Mouse (Mus musculus): ENCODE measurements around the gene Pde4d.

The Pde4d gene

DNA sequence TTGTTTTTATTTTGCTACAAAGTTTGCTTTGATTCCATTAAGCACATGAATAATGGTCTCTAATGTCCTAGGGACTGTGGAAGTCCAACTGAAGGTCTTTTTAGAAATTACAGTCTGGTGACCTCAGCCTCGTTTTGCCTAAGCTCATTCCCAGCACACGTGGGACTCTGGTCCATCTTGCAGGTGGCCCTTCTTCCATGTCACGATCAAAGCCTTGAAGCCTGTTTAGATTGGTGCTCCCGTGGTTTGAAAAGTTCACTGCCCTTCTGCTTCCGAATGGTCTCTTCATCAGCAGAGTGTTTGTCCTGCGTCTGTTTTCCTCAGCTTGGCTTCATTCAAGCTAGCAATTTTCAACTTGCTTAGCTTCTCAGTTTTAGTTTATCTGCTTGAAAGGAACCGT lies 389.4 kb downstream of the Pde4d start:
- no peak for DNase-seq

DNA sequence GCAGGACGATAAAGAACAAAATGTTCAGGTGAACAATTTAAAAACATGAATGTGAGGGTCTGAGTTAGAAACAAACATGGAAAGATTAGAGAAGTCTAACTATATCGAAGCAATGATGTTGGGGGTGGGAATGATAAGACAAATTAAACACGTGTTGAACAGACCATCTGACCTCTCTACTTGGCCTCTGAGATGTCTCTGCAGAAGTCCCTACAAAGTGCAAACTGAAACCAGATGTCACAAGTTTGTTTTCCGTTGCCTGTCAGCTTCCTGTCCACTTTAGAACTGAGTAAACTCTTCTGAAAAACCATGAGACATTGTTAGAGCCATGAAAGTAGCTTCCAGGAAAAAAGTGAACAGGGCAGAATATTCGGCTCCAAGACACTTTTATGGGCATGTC lies 404.3 kb downstream of the Pde4d start:
- no peak for DNase-seq

DNA sequence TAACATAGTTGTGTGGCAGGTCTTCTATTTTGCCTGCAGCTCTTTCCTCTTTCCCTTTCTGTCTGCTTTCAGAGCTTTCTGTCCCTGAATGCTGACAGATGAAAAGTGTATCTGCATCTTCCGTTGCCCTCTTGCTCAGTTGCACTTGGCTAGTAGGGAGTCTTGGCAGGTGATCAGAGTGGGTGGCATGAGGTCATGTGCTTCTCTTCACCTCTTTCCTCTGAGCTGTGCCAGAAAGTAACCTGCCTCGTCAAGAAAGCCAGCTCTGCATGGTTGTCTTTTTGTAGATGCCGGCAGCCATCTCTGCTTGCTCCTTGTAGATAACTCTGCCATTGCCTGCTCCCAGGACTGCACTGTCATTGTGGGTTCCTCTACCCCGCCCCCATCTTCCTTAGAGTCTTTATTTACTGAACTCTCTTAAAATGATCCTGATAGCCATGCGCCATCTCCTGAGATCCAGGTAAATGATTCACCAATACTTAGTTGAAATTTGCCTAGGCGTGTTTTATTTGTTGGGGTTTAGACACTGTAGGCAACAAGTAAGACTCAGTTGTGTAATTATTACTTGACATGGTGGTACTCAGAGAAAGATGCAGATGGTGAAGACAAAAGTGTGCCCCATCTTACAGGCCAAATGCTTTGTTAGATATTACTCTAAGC lies 407.2 kb downstream of the Pde4d start:
- DNase-seq: no peak

DNA sequence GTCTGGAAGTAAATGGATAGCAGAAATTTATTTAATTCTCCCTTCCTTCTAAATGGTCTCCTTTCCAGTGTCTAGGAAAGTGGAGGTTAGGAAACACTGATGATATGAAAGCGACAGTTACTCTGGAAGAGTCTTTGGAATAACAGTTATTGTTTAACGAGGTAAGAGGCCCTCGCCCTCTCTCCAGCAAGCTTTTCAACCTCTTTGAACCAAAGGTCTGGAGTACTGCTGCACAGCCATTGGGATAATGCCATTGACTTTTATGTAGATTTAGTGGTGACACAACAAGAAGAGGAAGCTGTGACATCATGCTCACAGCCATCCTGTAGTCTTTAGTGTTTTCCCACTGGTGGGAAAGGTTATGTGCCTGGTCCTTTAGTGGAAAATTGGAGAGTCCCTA lies 409.6 kb downstream of the Pde4d start:
- DNase-seq: no peak

DNA sequence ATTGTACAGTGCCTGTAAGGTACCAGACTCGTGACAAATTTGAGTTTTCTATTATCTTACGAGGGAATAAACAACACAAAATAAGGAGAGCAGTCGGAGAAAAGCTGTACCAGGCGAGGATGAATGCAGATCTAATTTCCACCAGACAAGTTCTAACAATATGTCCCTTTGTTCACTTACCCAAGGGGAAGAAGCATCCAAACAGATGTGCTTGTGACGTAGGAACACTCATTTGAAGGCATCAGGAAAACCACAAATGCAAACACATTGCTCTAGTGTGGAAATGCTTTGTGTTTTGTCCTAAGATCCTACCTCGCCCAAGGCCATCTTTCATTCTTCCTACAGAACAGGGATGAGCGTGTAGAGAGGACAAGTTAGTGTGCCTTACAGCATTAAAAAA lies 411.0 kb downstream of the Pde4d start:
- no peak for DNase-seq

DNA sequence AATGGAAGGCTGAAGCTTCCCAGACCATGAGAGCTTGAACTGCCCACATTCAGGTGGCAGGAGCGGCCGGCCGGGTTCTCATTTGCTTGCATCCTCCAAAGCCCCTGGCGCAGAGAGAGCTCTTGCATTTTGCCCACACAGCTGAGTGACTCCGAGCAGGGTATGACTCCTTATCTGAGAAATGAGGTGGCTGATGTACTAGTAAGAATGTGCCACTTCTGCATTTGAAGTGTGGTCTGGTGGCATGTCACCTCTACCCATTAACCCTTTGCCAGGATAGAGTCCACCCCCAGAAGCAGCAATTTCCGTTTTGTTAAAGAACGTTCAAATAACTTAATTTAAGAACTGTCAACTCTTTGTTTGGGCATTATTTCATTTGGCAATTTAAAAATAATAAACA lies 412.0 kb downstream of the Pde4d start:
- no peak for DNase-seq

DNA sequence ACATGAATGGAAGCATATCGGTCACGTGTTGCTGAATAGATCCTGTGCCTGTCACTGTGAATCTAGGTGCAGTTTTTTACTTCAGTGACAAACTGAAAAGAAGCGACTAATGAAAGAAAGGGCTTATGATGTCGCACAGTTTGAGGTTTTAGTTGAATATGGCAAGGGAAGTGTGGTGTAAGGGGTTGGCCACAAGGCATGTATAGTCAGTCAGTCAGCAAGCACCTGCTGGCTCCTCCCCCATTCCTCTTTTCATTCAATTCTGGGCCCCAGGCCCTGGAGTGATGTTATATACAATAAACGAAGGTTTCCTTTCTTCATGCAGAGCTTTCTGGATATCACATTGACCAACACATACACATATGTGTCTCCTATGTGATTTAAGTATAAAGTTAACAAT lies 412.4 kb downstream of the Pde4d start:
- no peak for DNase-seq

DNA sequence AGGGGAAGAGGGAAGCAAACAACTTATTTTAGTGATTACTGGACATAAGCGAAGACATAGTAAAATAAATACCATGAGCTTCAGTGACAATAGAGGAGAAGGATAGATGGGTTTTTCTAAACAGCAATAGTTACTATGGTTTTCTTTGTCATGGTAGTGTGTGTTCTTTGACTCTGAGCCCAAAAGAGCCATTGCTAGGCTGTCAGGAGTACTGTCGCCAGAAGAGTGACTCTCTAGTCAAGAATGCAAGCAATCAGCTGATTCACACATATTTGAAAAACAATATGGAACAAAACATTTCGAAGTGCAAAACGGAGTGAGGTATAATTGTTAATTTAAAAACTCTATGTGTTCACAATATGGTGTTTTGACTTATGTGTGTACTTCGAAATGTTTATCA lies 450.4 kb downstream of the Pde4d start:
- DNase-seq: no peak

DNA sequence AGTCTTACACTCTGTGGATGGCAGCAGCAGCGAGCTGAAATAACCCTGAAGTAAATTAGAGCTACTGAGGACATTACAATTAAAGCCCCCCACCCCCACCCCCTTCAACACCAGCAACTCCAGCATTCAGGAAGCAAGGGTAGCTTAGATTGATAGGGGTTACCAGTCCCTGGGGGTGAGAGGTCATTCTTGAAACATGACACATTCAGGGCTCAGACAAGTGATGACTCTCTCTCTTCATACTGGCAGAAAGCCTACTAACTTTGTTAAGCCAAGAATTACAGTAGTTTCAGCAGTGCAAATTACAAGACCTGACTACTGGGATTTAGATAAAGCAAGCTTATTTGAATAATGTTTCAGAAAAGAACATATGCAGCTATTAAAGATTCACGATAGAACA lies 455.4 kb downstream of the Pde4d start:
- DNase-seq: no peak

DNA sequence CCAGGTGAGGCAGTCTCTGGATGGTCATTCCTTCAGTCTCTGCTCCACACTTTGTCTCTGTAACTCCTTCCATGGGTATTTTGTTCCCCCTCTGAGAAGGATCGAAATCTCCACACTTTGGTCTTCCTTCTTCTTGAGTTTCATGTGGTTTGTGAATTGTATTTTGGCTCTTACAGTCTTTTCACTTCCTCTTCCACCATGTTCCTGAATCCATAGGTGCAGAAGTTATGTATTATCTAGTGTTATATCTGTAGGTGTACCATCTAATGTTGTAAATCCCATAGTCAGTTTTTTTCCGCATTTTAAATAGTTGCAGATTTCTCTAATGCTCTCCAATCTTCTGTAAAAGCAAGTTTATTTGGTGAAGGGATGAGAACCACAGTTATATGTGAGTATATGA lies 459.4 kb downstream of the Pde4d start:
- no peak for DNase-seq

DNA sequence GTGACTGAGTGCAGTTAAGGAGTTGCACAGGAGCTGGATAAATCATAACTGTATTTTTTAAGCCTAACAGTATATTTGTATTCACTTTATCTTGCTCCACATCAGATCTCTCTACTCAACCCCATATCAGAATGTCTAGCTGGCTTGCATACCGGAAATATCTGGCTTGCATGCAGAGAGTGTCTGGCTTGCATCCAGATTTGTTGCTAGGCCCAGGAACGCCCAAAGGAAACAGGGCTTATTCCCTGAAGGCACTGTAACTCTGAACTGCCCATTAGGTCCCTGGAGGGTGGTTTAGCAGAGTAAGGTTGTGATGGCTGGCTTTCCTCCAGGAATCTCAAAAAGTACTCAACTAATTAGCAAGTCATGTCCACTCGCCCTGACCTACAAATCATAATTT lies 464.9 kb downstream of the Pde4d start:
- no peak for DNase-seq

DNA sequence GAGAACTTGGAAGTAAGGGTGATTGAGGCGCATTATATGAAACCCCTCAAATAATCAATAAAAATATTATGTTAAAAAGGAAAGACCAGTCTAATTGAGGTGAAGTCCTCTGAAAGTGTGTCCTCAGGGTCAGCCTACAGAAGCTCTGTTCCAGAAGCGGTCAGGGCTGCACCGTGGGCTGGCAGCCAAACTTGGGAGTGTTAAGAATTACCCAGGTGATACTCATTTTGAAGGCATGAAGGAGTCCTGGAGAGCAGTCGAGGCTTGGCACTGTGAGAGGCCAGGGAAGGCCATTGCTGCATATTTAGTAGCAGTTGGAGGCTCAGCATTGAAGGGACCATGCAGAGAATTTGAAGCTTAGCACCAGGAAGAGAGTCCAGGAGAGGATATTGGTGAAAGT lies 471.4 kb downstream of the Pde4d start:
- DNase-seq: no peak

DNA sequence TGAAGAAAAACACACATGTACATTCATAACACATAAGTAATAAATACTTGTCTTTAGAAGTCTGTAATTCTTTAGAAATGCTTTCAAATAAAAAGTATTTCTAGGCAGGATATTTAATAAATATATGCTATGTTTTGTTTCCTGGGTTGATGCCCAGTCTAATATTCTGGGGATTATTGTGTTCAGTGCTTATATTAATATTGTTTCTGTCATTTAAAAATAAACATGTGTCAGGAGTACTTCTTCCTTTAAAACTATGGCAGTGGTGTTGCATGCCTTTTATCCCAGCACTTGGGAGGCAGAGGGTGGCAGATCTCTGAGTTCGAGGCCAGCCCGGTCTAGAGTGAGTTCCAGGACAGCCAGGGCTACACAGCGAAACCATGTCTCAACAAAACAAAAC lies 485.1 kb downstream of the Pde4d start:
- no peak for DNase-seq

DNA sequence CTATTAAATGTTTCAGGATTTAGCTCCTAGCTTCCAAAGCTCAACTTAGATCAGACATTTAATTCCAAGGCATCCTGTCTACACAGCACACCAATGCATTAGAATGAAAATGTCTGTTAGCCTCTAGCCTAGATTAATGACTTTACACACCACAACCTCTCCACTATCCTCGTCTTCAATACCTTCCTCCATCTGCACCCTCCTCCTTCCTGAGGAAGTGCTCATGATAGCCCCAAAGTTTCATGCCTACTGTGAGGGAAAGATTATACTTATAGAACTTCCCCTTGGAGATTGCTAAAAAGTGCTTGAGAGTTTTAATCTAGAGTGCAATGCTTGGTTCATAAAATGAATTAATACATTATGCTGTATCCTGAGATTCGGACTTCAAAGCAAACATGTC lies 487.5 kb downstream of the Pde4d start:
- DNase-seq: no peak

DNA sequence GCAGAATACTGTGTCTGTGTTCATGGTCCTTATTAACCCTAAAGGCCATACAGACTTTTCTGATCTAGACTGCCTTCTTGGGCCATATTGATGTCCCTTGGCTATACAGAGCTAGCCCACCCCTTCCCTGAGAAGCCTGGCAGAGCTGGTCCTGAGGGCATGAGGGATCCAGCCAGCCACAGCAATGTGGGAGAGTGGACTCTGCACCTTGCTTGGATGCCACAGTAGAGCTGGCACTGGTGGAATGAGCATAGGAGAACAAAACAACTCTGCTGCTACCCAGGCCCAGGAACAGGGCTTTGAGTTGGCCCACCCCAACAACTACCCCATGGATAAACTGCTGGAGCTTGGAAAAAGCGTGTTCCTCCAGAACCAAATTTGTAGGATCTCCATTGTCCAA lies 503.2 kb downstream of the Pde4d start:
- DNase-seq: no peak

DNA sequence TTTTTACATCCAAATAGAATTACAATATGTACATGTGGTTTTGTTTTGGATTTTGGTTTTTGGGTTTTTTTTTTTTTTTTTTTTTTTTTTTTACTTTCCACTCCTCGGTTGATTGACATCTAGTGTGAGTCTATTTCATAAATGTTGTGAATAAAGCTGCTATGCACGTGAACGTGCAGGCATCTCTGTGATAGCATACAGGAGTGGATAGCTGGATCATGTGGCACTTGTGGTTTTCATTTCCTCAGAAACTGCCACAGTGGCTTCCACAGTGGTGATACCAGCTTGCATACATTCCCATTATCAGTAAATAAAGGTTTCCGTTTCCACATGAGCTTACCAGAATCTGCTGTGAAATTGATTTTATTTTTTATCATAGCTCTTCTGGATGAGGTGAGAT lies 506.3 kb downstream of the Pde4d start:
- DNase-seq: no peak

DNA sequence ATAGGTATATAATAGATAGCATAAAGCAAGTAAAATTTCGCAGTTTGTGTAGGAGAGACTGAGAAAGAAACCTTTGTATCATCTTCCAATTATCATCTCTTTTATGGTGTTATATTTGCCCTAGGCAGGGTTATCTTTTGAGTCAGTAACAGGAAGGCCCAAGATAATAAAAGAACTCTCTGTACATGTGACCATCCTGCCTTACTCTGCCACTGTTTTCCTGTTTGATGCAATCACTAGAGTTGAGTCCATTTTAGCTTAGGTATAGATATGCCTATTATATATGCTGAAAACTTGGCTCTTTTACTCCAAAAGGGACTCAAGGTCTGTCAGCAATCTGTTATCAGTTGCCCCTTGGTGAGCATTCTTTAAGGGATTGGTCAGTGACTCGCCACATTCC lies 514.3 kb downstream of the Pde4d start:
- DNase-seq: no peak

DNA sequence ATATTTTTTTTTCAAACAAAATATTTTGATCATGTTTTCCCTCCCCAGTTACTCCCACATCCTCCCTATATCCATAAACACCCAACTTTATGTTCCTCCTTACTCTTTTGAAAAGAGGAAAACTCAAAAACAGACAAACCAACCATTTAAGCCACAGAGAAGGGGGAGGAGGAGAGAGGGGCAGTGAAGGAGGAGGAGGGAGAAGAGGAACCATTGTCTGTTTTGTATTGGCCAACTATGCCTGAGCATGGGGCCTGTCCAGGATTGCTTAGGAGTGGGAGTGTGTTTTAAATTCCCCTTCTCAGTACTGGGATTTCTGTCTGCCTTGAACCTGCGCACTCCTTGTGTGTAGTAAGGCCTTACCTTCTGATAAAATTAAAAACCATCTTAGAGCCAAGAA lies 531.4 kb downstream of the Pde4d start:
- no peak for DNase-seq

DNA sequence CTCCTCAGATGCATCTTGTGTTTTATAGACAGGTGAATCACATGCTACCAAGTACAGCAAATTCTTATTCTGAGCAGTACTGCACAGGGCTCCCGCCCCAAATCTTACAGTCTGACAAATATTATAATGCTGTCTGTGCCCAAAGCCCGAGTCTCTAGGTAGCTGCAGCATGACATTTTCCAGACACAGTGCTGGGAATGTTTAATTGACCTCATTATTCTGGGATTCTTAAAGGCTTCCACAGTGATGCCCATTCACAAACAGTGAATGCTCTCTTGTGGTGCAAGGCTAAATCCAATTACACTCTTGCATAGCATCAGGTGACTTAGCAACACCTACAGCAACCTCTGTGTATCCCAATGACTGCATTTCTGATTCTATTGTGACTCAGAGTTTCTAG lies 549.0 kb downstream of the Pde4d start:
- DNase-seq: no peak

DNA sequence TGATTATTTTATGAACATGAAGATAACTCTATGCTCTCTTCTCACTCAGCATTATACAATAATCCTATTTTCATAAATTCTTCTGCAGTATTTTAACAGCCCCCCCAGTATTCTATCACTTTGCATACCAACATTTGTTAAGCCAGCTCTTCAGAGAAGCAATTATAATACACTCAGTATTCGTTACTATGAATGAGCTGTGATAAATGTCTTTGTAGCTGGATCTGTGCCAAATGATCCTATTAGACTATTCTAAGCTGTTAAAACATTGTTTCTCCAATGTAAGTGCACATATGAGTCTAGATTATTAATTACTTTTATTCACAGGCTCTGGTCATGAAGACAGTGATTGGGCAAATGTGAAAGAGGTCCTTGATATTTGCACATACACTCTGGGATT lies 575.0 kb downstream of the Pde4d start:
- peak; percentile 10 for DNase-seq

DNA sequence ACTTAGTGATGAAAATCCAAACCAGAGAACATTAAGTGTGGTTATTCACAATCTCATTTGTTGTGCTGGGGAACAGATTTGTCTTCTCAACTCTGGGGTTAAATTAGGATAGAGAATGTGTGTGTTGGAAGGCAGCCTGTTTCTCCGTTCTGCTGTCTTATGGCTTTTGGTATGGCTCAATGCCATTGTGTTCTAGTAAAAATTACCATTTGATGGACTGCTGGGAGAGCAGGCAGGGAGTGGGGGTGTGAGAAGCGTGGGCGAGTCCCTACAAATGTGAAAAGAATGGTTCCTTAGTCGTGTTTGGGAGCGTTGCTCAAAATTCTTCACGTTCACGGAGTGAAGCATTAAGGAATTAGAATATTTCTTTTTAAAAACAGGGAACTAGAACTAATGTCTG lies 597.4 kb downstream of the Pde4d start:
- DNase-seq: no peak

DNA sequence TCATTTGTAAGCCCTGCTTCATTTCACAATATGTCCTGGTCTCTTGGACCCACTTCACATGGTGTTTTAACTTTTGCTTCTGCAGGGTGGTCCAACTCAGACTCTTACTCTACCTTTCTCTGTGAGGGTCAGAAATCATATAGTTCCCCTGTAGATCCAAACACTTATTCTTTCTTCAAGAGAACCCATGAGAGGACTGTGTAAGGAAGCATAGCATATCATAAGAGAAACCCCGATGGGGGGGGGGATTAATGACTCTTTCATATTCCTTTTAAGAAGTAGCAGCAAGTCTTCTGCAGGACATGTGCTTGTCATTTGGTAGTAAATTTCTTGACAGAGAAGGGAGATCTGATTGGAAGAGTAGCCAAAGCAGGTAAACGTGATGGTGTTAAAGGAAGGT lies 603.1 kb downstream of the Pde4d start:
- DNase-seq: no peak

DNA sequence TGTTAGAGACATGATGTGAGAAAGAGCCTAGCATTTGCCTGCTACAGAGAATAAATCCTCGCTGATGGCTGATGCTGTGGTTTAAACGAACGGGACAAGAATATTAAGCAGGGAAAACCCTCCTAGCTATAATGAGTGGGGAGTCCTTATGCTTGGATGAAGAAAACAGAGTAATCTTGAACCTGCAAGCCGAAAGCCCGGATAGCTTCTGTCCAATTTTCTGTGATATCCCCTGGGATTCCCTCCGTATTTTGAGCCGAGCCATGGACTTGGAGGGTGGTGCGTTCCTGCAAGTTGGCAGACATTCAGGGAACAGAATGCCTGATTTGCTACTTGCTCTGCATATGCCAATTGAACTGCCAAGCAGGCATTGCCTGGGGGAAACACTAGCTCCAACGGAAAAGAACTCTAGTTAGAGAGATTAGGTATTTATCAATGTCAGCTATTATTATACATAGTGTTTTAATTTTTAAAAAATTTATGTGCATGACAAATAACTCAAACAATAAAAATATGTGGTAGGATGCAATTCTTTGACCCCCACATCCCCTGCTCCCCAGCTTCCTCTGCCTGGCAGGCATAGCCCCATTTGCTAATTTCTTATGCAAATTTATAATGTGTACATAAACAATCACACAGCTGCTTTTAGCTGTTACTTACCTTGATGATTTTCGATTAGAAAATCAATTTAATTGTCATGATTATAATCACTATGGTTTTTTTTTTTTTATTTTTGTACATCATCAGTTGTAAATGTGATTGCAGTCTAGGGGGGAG lies 603.7 kb downstream of the Pde4d start:
- DNase-seq: peak; percentile 43

DNA sequence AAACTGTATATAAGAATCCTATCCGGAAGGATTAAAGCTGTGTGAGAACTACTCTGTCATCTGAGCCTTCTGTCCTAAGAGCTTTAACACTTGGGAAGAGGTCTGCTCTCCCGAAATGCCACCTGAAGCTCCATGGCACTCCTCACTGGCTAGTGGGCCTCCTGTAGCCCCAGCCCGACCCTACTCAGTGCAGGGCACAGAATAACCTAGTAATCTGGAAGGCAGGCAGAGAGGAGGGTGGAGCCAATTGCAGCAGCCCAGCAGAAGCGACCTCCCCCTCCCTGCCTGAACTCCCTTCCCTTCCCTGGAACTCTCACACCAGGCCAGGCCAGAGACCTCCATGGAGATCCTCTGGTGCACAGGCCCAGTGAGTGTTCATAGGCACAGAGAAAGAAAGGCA lies 608.3 kb downstream of the Pde4d start:
- no peak for DNase-seq

DNA sequence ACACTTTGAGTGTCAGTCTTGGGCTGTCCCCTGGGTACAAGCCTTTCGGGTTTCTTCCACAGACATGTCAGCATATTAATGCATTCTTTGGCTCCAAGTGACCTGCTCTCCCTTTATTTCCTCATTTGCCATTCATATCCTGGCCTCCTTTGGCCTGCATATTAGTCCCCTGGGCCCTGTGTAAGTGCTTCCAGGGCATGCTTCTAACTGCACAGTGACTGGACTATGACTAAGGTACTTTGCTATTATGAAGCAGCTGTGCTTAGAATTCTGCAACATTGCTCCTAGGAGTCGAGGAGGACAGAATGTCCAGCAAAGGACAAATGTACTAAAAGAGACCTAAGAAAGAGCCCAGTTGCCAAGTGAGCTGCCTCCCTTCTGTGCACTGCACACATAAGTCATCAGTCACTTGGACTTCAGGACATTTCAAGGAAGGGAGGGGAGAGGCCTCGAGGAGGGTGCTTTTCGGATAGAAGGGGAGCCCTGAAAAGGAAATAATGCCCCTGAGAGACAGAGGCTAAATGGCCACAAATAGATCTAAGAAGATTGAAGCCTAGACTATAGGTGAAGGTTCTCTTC lies 616.9 kb downstream of the Pde4d start:
- no peak for DNase-seq
